Mouse (Mus musculus): ENCODE data around the gene Dicer1.

GRCm38 (mm10) chr12:104676535-104677370 is 75.0 kb downstream of the Dicer1 start:
- no peak for TF ChIP-seq HCFC1 (IDR thresholded peaks at IDR 0.05; ENCODE audit: low read depth, low read length)
- TF ChIP-seq CTCF (IDR thresholded peaks at IDR 0.05 in 2 of 3, conservative IDR thresholded peaks at IDR 0.05 in 1 of 3; ENCODE audit: control insufficient read depth in 1 of 3, insufficient read depth in 1 of 3, low read depth in 2 of 3, low read length in 3 of 3, poor library complexity in 1 of 3, severe bottlenecking in 1 of 3): no peak

Data from MEL (cell line).